Mouse (Mus musculus) c-Kit-negative CD71-positive TER-119-positive erythroid progenitor cells, embryonic 14.5 days (primary cell): ENCODE data around the gene 4930453N24Rik.

ENCODE experiments used
- DNase-seq: peaks from one replicate; pipeline ENCODE4 v3.0.0-alpha.2; 2013; ENCODE audit warnings: low read depth, low spot score

4930453N24Rik gene

GRCm38 (mm10) chr16:64770521-64771430, at the start of gene 4930453N24Rik:
TSS of gene 4930453N24Rik (minus strand) at chr16:64771161.
- DNase-seq: peak; percentile 60

GRCm38 (mm10) chr16:64817094-64817765, 46.3 kb upstream of the 4930453N24Rik start:
- DNase-seq: no peak

DNA sequence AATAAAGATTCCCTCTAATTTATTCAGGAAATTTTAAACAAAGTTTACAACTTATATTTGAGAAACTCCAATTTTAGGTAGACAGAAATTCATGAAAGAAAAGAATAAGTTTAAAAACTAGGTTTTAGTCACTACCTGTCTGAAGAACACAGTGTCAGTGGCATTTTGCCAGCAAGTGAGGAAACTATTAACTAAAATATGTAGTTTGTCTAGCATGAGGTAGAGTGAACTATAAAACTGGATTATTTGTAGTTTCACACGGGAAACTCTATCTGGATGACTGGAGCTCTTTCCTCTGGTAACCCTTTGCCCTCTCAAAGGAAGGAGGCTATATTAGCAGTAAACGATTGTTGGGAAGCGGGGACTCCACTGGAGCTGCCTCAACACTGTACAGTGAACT, 32.1 kb upstream of the 4930453N24Rik start:
- DNase-seq: no peak

DNA sequence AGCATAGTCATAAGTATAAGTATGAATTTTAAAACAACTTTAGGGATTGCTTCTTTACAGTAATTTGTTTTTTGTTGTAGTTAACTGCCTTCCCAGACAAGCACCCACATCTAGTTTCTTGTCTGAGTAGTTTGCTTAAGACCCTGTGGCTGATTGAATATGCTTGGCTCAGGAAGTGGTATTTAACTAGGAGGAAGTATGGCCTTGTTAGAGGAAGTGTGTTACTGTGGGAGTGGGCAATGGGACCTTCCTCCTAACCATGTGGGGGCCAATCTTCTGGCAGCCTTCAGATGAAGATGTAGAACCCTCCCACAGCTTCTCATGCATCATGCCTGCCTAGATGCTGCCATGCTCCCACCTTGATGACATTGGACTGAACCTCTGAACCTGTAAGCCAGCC, 30.7 kb upstream of the 4930453N24Rik start:
- no peak for DNase-seq

DNA sequence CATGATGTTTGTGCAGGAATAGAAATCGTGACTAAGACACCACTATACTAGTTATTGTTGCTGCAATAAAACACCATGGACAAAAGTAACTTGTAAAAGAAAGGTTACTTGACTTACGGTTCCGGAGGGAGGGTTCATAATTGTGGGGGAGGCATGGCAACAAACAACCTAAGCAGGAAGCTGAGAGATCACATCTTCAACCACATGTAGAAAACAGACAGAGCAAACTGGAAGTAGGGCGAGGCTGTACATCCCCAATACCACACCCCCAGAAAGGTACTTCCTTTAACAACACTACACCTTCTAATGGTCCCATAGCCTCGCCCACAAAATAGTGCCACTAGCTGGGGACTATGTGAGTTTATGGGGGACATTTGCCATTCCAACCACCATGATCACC, 29.4 kb upstream of the 4930453N24Rik start:
- no peak for DNase-seq

GRCm38 (mm10) chr16:64794802-64795201, 23.8 kb upstream of the 4930453N24Rik start:
- no peak for DNase-seq

DNA sequence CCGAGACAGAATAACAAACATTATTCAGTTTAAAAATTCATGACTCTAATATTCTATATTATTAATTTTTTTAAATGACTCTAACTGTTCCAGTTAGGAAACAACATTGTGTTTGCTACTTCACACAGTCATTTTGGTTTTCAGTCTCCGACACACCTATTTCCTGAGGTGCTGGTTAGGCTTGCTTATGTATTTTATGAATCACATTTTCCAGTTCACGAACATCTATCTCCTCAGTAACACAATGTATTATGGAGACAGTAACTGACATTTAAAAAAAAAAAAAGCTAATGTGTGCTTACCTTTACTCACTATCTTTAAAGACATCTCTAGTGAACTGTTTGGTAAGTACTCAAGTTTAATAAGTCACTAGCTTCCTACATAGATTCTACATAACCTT, 18.7 kb upstream of the 4930453N24Rik start:
- no peak for DNase-seq

DNA sequence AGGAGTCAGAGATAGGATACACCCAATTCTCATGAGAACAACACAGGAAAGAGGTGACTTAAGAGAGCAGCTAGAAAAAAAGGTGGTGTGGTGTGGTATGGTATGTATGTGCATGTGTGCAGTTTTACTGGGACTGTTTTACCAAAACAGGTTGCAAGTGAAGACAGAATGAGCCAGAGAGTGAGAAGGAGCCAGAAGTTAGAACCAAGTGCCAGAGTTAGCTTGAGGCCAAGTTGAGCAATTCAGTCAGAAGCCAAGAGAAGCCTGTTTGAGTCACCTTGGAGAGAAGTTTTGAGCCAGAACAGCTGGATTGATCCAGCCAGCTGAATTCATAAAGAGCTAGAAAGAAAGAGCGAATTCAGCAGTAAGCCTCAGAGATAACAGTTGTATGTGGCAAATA, 4.6 kb upstream of the 4930453N24Rik start:
- DNase-seq: no peak

DNA sequence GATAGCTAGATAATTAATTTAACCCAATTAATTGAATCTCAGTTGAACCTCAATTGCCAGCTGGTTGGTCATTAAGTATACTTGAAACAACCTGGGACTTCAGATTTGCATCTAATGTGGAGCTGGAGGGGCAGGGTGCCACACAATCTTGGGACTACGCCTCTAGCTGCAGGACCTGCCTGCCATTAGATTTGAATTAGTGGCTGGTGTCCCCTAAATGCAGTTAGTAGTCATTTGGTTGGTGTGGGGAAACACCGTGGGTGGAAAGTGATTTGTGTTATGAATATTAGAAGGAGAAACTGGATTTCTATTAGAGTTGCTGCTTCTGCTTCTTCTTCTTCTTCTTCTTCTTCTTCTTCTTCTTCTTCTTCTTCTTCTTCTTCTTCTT, 464 bp upstream of the 4930453N24Rik start:
- peak; percentile 3 for DNase-seq

DNA sequence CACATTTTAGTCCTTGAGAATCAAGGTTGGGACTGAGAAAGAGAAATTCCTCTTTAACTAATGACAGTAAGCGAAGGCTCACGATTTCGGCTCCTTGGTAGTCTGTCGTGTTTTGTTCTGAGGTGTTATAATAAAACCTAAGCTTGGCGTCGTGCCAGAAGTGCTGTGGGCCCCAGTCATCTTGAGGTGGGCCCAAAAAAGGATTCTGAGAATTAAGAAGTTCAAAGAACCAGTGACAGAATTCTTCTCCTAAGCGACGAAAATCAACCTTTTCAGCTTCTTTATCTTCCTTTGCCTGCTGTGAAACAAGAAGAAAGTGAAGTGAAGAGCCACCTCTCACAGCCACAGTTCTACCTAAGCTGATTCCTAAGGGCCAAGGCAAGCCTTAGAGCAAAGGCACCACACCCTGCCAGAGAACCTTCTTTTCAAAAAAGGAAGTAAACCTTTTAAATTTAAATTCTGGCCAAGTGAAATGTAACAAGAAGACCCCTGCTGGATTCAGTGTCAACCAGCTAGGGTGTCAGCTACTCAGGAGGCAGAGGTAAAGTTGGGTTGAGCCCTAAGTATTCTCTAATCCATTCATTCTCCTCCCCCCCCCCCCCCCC, 4.2 kb downstream of the 4930453N24Rik start:
- DNase-seq: no peak

DNA sequence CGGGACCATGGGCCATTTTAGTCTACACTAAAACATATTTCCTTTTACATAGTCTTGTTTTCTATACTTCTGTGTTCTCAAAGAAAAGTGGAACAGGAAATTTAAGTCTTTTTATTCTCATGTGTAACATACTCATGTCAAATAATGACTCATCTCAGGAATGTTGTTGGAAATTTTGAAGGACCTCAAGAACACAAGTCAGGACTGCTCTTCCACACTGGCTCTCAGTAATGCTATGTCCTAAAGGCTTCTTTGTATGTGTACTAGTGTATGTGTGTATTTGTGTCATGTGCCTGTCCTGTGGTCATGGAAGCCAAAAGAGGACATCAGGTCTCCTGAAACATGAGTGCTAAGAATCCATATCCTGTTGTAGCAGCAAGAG, 11.7 kb downstream of the 4930453N24Rik start:
- DNase-seq: no peak

DNA sequence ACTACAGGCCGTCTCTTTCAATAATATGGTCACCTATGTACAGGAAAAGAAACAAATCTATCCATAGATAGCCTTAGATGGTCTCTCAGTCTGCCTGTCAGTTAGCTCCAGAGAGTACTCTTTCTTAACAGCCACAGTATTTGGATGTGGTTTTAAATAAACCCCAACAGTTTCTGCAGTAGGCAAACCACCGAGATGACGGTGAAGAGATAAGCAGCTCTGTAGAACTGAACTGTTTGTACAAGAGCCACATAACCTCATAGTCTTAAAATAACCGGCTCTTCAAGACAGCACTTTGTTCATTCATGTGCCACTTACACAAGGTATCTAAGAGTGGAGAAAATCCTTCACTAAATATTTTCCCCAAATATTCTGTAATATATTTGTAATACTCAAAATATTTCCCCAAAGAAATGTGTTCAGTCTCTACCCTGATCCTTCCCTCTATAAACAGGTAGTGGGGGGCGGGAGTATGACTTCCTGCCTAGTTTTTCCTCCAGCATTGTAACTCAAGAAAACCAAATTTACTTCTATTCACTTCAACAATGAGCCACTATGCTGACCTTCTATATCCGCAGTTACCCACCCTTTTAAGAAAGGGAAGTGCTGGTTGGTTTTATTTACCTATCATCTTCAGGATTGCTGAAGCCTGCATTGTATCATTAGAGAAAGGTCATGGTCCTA, 12.3 kb downstream of the 4930453N24Rik start:
- DNase-seq: no peak

DNA sequence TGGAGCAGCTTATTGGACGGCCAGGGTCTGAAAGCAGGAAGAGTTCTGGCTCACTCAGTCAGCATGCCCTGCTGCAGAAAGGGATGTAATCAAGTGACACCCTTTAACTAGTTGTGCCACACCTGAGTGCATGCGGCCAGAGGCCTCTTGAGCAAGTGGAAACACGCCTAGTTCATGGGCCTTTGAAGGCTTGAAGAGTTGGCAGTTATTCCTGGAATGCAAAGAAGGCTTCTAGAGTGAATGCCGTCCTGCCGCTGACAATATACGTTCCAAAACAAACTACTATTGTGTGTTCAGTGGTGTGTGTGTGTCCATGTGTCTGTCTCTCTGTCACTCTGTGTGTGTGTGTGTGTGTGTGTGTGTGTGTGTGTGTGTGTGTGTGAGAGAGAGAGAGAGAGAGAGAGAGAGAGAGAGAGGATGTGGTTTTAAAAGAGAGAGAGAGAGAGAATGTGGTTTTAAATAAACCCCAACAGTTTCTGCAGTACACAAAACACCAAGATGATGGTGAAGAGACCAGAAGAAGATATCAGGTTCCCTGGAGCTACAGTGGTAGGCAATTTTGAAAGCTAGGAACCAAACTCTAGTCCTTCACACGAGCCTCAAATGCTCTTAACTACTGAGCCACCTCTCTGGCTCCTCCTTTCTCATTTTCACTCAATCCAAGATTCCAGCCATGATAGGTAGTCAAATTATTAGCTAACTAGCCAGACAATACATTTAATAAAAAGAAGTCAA, 13.1 kb downstream of the 4930453N24Rik start:
- DNase-seq: no peak

GRCm38 (mm10) chr16:64756321-64756720, 14.6 kb downstream of the 4930453N24Rik start:
- DNase-seq: no peak

- DNase-seq: no peak
Measured at GRCm38 (mm10) chr16:64754743-64755139, 16.2 kb downstream of the 4930453N24Rik start.

DNA sequence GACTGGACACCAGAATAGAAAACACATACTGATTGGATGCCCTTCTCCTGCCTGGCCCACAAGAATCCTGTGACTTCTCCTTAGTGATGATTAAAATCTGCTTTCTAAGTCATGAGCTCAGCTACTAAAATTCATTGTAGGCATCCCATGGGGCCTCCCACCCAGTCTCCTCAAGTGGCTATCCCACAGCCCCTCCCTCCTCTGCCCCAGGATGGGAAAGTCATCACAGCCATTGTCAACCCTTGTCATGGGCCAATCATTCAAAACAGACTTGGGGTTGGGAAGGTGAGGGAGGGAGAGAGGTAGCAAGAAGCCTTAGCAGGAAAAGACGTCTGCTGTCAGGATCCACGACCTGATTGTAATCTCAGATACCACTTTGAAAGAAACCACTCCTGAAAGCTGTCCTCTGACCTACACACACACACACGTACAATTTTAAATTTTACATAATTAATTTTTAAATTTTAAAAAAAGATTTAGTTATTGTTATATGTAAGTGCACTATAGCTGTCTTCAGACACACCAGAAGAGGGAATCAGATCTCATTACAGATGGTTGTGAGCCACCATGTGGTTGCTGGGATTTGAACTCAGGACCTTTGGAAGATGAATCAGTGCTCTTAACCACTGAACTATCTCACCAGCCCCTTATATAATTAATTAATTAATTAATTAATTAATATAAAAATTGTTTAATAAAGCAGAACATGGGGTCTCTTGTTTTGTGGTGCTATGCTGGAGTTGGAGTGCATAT, 16.8 kb downstream of the 4930453N24Rik start:
- DNase-seq: no peak

DNA sequence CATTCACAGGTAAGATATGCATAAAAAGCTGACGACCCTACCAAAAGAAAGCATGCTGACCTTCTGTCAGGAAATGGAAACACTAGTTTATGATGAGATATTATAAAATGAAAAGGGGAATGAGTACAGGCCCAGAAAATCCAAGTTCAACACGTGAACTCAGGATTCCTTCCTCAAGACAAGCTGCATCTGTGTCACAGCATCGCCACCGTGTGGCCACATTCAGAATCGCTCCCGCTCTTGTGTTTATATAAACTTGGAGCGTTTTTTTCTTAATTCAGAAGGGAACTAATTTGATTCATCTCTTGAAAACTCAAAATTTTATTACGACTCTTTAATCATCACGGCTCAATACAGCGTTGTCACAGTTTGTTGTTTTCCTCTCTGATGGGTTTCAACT, 22.7 kb downstream of the 4930453N24Rik start:
- peak; percentile 13 for DNase-seq

GRCm38 (mm10) chr16:64745089-64745488, 25.9 kb downstream of the 4930453N24Rik start:
- no peak for DNase-seq

DNA sequence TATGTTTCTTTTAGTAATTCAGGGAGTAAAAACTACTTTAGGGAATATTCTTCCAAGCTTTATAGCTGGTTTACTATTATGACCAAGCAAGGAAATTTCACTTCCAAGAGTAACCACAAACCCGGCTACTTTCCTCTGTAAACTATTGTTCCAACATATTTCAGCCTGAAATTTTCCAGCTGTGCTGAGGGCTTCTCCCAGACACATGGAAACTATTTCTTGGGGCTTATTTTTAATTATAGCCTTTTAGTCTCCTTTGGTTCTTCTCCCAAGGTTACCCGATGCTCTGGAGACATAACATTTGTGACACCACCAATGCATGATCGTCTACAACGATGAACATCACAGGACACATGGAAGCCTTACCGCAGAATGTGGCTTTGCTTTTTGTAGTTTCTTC, 33.7 kb downstream of the 4930453N24Rik start:
- no peak for DNase-seq

DNA sequence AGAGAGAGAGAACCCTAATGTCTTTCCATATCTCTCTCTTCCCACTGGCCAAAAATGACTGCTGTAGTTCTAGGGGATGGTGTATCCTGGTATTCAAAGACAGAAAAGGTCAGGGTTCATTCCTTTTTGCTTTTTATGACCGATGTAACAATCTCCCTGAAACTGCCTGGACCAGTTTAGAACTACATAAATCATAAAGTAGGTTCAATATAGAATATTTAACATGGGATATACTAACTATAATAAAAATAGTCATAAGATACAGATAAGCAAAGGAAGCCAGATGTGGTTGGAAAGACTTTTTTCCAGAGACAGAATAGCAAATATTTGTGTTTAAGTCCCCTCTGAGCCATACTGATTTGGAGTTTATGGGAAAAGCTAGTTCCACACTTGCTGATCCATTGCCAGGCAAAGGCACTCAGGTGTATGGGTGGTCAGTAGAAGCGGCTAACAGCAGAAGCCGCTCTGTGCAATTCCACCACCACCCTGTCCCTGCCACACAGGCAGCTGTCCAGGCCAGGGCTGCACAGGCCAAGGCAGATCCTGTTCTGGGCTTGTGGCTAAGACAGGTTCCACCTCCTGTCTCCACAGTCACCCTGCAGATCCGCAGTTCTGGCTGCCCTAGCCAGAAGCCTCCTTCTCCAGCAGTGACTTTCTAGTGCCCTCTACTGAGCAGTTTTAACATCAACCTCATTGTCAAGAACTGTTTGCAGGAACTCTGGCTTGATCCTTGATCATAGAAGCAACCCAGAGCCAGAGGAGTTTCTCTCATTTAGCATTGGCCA, 47.5 kb downstream of the 4930453N24Rik start:
- no peak for DNase-seq
